Mouse (Mus musculus) layer of hippocampus, adult 8-10 months (tissue): Measurements from ENCODE around the gene Sppl2c. TPM values are rescaled to one million over a fixed set of nuclear protein-coding genes. Genes with fewer than 3 reads are reported as not detected.
"Not testable (repeated sequence)": the region's sequence is repeated elsewhere in the genome, so short reads cannot be mapped to it uniquely, and the experiment has no call there.

ENCODE experiments used
- DNase-seq, 2 experiments: peaks; one replicate each; pipeline ENCODE4 v3.0.0; 2022; ENCODE audit warnings: low spot score in 2 of 2
- total RNA-seq, 4 experiments: library from RNA; stranded (reverse); gene quantifications; 2 replicates each; pipeline ENCODE4 v1.2.4; 2022

Sppl2c gene
- total RNA-seq, 4 experiments from 2014 or later, result not detected

GRCm38 (mm10) chr11:104195382-104195781, 9.3 kb downstream of the Sppl2c start:
- no peak for DNase-seq

DNA sequence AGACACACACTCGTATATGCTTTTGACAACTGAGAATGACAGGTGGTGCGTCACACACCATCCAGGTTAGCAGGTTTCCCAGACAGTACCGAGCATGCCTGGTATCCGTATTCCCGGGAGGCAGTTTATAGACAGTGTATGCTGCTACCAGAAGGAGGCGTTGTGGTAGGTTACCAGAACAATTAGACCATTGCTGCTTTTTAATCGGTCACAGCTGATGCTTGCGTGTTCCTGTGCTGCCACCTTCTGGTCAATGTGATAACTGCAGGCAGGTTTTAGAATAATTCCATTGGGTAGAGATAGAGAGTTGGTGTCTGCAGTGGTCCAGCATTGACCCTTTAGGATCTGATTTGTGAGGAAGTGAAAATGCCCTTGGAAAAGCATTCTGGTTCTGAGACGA, 9.7 kb downstream of the Sppl2c start:
- DNase-seq, result peak; percentile 86 to 96

DNA sequence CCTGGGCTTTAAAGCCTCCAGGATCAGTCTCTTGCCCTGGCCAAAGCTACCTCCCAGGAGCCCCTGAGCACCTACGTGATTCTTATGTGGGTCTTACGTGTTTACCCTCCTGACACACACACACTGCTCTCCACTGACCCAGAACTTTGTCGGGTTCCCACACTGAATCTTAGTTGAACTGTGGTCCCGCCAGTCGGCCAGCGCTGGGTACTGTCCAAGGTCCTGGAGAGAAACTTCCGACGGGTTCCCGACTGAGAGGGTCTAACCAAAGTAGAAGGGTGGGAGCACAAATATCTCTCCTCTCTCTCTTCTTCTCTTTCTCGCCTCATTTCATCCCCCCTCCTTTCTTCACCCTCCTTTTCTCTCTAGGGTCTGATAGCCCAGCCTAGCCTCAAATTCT, 11.7 kb downstream of the Sppl2c start:
- no peak for DNase-seq

DNA sequence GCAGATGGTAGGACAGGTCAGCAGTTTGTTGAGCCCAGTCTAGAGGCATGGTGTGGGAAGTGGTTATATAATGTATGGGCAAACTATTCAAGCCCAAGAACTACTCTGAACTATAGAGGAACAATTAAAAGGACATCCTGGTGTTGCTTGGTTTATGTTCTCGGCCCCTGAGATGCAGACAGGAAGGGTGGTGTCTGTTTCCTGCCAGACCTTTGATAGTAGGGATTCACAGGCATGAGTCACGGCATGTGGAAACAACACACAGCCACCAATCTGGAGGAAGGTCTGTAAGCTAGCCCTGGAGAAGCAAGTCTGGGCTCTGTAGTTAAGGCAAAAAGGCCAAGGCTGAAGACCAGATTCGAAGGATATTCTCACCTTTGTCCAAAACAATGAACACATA, 17.1 kb downstream of the Sppl2c start:
- no peak for DNase-seq

GRCm38 (mm10) chr11:104206573-104206972, 20.4 kb downstream of the Sppl2c start:
- DNase-seq, result no peak

GRCm38 (mm10) chr11:104209041-104209440, 22.9 kb downstream of the Sppl2c start:
- DNase-seq, result no peak

DNA sequence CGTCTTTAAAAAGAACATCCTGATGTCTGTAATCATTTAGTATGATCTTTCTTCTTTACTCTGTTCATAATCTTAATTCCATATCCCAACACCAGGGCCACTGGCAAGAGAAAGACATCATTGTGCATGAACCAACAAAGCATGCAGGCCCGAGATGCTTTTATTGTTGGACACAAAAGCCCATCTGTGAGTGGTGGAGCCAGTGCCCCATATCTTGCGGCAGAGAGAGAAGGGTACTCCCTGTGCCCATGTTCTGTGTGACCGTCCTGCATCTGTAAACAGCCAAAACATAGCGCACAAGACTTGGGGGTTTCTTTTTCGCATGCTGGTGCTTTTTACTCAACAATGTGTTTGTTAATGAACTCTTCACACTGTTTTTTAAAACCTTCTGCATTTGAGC, 25.1 kb downstream of the Sppl2c start:
- DNase-seq, result no peak

DNA sequence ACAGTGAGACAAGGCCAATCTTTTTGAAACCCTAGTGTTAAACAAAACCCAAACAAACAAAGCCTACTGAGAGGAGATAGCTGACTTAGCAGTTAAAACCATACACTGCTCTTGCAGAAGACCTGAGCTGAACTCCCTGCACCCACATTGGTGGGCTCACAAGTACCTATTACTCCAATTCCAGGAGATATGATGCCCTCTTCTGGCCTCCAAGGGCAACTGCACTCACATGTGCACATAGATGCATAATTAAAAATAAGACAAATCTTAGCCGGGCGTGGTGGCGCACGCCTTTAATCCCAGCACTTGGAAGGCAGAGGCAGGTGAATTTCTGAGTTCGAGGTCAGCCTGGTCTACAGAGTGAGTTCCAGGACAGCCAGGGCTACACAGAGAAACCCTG, 28.0 kb downstream of the Sppl2c start:
- not testable (repeated sequence) for DNase-seq

DNA sequence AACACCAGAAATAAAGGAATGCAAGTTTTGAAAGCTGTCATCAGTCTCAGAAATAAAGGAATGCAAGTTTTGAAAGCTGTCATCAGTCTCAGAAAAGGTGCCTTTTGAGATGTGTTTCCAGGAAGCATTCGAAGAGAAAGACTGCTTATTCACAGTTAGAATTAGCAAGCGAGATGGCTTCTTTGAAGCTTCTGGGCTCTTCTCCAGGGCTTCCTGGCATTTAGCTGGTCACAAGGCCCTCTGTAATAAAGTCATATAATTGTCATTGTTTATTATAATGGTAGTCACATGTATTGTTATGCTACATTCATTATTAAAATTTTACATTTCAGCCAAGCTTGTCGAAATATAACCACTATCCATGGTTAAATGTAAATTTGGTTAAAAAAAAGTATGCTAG, 31.9 kb downstream of the Sppl2c start:
- no peak for DNase-seq

- no peak for DNase-seq
Measured at GRCm38 (mm10) chr11:104220291-104220690, 34.2 kb downstream of the Sppl2c start.

DNA sequence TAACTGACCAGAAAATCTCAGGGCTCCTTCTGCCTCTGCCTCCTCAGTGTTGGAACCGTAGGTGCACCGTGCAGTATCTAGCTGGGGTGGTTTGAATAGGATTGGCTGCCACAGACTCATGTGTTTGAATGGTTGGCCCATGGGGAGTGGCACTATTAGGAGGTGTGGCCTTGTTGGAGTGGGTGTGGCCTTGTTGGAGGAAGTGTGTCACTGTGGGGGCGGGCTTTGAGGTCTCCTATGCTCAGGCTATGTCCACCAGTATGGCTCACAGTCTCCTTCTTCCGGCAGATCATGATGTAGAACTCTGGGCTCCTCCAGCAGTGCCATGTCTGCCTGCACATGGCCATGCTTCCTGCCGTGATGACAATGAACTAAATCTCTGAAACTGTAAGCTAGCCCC, 35.6 kb downstream of the Sppl2c start:
- no peak for DNase-seq

- DNase-seq, result no peak
Measured at GRCm38 (mm10) chr11:104223301-104223700, 37.2 kb downstream of the Sppl2c start.

DNA sequence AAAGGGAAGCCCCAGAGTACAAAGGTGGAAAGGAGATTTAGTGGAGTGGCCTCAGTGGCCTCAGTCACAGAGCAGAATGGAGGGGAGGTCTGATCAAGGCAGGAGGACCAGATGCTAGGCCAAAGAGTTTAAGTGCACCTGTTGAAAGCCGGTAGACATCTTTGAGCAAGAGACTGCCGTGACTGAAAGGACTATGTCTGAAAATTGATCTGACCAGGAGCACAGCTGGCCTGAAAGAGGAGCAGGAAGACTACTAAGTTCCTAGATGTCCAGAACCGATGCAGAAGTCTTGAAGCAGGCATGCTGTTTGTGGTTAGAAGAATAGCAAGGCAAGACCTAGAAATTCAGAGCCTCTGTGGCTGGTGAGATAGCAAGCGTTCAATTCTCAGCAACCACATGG, 43.3 kb downstream of the Sppl2c start:
- no peak for DNase-seq

DNA sequence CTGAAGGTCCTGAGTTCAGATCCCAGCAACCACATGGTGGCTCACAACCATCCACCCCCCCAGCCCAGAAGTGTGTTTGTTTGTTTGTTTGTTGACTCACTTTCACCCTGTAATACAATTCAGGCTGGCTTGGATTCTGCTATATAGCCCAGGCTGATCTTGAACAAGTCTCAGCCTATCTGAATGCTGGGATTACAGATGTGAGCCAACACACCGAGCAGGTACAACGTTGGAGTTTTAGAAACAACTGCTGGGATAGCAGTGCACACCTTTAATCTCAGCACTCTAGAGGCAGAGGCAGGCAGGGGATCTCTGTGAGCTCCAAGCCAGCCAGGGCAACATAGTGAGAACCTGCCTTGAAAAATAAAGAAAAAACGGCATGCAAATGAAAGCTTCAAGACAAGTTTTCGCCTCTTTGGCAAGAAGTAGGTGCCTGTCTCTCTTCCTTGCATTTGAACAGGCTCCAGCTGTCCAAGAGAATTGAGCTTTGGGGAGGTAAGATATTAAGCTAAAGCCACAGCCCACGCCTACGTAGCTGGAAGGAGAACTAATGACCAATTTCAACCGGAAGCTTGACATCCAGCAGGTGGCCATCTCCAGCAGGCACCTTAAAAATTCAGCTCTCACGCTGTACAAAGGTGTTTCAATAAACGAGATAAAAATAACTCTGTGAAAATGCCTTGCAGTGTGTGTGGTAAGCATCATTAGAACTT, 44.1 kb downstream of the Sppl2c start:
- DNase-seq, result no peak

- peak; percentile 83 to 92 for DNase-seq
Measured at GRCm38 (mm10) chr11:104231041-104231911, 45.1 kb downstream of the Sppl2c start, which contains the start of gene Mapt. Gene Mapt (plus strand): TSS chr11:104231390.

GRCm38 (mm10) chr11:104232141-104233061, 46.3 kb downstream of the Sppl2c start:
- DNase-seq, result peak; percentile 63 to 74

DNA sequence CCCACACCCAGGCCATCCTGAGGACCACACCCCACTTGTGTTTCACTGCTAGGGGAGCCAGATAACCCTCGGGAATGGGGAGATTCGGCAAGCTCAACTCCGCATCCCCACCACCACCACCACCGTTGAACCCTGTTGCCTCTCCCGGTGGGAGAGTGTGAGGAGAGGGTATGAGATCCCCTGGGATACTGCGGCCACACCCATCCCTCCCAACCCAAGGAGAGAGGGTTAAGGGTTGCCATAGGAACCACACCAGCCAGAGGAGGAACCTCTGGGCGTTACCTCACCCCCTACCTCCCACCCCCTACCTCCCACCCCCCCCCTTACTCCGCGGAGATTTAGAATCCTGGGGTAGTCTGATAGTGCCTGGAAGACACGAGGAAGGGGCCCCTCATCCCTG, 47.0 kb downstream of the Sppl2c start:
- no peak for DNase-seq

- DNase-seq, result no peak
Measured at GRCm38 (mm10) chr11:104233574-104234206, 47.6 kb downstream of the Sppl2c start.

- no peak for DNase-seq
Measured at GRCm38 (mm10) chr11:104234680-104235079, 48.6 kb downstream of the Sppl2c start.

- no peak for DNase-seq
Measured at GRCm38 (mm10) chr11:104235881-104236280, 49.8 kb downstream of the Sppl2c start.

- peak; percentile 70 to 72 for DNase-seq
Measured at GRCm38 (mm10) chr11:104237226-104237625, 51.1 kb downstream of the Sppl2c start.
